Mouse (Mus musculus): ENCODE data around the gene Cpt1c. TPM values are rescaled to one million over a fixed set of nuclear protein-coding genes. Genes with fewer than 3 reads are reported as not detected.

The Cpt1c gene
- polyA plus RNA-seq, 1 experiment from 2014 or later = 9.0 TPM

- WGBS = 68% methylated on average over 8 of the region's 8 CpGs
These were observed 15.4 kb downstream of the Cpt1c start for GRCm38 (mm10) chr7:44959281-44959680.

GRCm38 (mm10) chr7:44958208-44958607 lies 16.4 kb downstream of the Cpt1c start:
- no peaks in the 10 kb centered on the region for H3K36me3 ChIP-seq
- no peaks in the 10 kb centered on the region for H3K27me3 ChIP-seq
- 49% methylated on average over 7 of the region's 7 CpGs for WGBS

More at GRCm38 (mm10) chr7:44959281-44959680, 15.4 kb downstream of the Cpt1c start:
- Histone ChIP-seq H3K4me2 (no peak overlapping the region), H3K4me3 (no peak overlapping the region), H3K36me3 (no peaks in the 10 kb centered on the region), H3K9me3 (replicated peaks) (no peaks in the 10 kb centered on the region), H3K4me1 (replicated peaks) (0 out of 2 replicates have a peak, but pooled peaks cover under 1% of the 10 kb centered on the region), H3K9ac (no peak overlapping the region), H3K27me3 (no peaks in the 10 kb centered on the region), H3K27ac (no peak overlapping the region)
- no peak for ATAC-seq (replicated peaks; ENCODE audit: insufficient number of reproducible peaks, insufficient read depth, low FRiP score, low read depth)

GRCm38 (mm10) chr7:44957183-44957835 lies 17.3 kb downstream of the Cpt1c start:
- no peak overlapping the region for H3K4me3 ChIP-seq
- peaks cover 11% of the 10 kb centered on the region for H3K4me1 ChIP-seq (replicated peaks)
- no peaks in the 10 kb centered on the region for H3K36me3 ChIP-seq
- ATAC-seq (replicated peaks; ENCODE audit: insufficient number of reproducible peaks, insufficient read depth, low FRiP score, low read depth) = no peak
- no peak overlapping the region for H3K27ac ChIP-seq
- no peaks in the 10 kb centered on the region for H3K9me3 ChIP-seq (replicated peaks)
- no peaks in the 10 kb centered on the region for H3K27me3 ChIP-seq
- WGBS = 66% methylated on average over 20 of the region's 20 CpGs
- no peak overlapping the region for H3K9ac ChIP-seq
- H3K4me2 ChIP-seq = no peak overlapping the region

More at GRCm38 (mm10) chr7:44958208-44958607, 16.4 kb downstream of the Cpt1c start:
- Histone ChIP-seq H3K27ac (no peak overlapping the region), H3K9me3 (replicated peaks) (no peaks in the 10 kb centered on the region), H3K9ac (no peak overlapping the region), H3K4me1 (replicated peaks) (peaks cover 2% of the 10 kb centered on the region; the same call in 1 of the 2 replicates), H3K4me3 (no peak overlapping the region), H3K4me2 (no peak overlapping the region)
- ATAC-seq (replicated peaks; ENCODE audit: insufficient number of reproducible peaks, insufficient read depth, low FRiP score, low read depth) = no peak

- Histone ChIP-seq H3K9ac (no peak overlapping the region), H3K9me3 (replicated peaks) (no peaks in the 10 kb centered on the region), H3K4me2 (no peak overlapping the region), H3K27me3 (peaks cover 6% of the 10 kb centered on the region; the same call in 1 of the 2 replicates), H3K4me3 (no peak overlapping the region), H3K36me3 (no peaks in the 10 kb centered on the region), H3K4me1 (replicated peaks) (peaks cover 18% of the 10 kb centered on the region), H3K27ac (no peak overlapping the region)
- WGBS = 63% methylated on average over 6 of the region's 6 CpGs
- no peak for ATAC-seq (replicated peaks; ENCODE audit: insufficient number of reproducible peaks, insufficient read depth, low FRiP score, low read depth)
These were observed 18.4 kb downstream of the Cpt1c start for GRCm38 (mm10) chr7:44956266-44956665.

- no peak overlapping the region for H3K4me2 ChIP-seq
- ATAC-seq (replicated peaks; ENCODE audit: insufficient number of reproducible peaks, insufficient read depth, low FRiP score, low read depth) = no peak
- H3K27me3 ChIP-seq = peaks cover 12% of the 10 kb centered on the region
These were observed 19.0 kb downstream of the Cpt1c start for GRCm38 (mm10) chr7:44955628-44956027.

GRCm38 (mm10) chr7:44954091-44954885 lies 20.4 kb downstream of the Cpt1c start:
- Histone ChIP-seq H3K27ac (peak overlapping the region; percentile 19; the same call in 1 of the 2 replicates), H3K36me3 (no peaks in the 10 kb centered on the region), H3K9ac (no peak overlapping the region), H3K9me3 (replicated peaks) (no peaks in the 10 kb centered on the region), H3K4me3 (no peak overlapping the region), H3K4me2 (no peak overlapping the region), H3K27me3 (peaks cover 25% of the 10 kb centered on the region), H3K4me1 (replicated peaks) (peaks cover 18% of the 10 kb centered on the region)
- ATAC-seq (replicated peaks; ENCODE audit: insufficient number of reproducible peaks, insufficient read depth, low FRiP score, low read depth) = no peak
- WGBS = 79% methylated on average over 12 of the region's 12 CpGs

More at GRCm38 (mm10) chr7:44955628-44956027, 19.0 kb downstream of the Cpt1c start:
- WGBS = 50% methylated on average over 5 of the region's 5 CpGs
- H3K4me3 ChIP-seq = no peak overlapping the region
- H3K27ac ChIP-seq = no peak overlapping the region
- no peaks in the 10 kb centered on the region for H3K9me3 ChIP-seq (replicated peaks)
- H3K9ac ChIP-seq = no peak overlapping the region
- H3K4me1 ChIP-seq (replicated peaks) = peaks cover 18% of the 10 kb centered on the region
- H3K36me3 ChIP-seq = no peaks in the 10 kb centered on the region

- H3K27me3 ChIP-seq = peaks cover 29% of the 10 kb centered on the region
- ATAC-seq (replicated peaks; ENCODE audit: insufficient number of reproducible peaks, insufficient read depth, low FRiP score, low read depth) = no peak
- 57% methylated on average over 14 of the region's 14 CpGs for WGBS
- H3K9me3 ChIP-seq (replicated peaks) = no peaks in the 10 kb centered on the region
- no peaks in the 10 kb centered on the region for H3K36me3 ChIP-seq
- no peak overlapping the region for H3K9ac ChIP-seq
- no peak overlapping the region for H3K4me3 ChIP-seq
- H3K4me1 ChIP-seq (replicated peaks) = peaks cover 18% of the 10 kb centered on the region
- H3K27ac ChIP-seq = no peak overlapping the region
- H3K4me2 ChIP-seq = no peak overlapping the region
These were observed 21.1 kb downstream of the Cpt1c start for GRCm38 (mm10) chr7:44953561-44953960.

GRCm38 (mm10) chr7:44952611-44953306 lies 21.9 kb downstream of the Cpt1c start:
- peak overlapping the region; percentile 58 for H3K4me3 ChIP-seq
- no peaks in the 10 kb centered on the region for H3K9me3 ChIP-seq (replicated peaks)
- H3K4me2 ChIP-seq = peak overlapping the region; percentile 95
- peak; percentile 78 for ATAC-seq (replicated peaks; ENCODE audit: insufficient number of reproducible peaks, insufficient read depth, low FRiP score, low read depth)
- peaks cover 35% of the 10 kb centered on the region for H3K27me3 ChIP-seq
- 6% methylated on average over 24 of the region's 24 CpGs for WGBS
- peak overlapping the region; percentile 72 for H3K27ac ChIP-seq
- H3K4me1 ChIP-seq (replicated peaks) = peaks cover 18% of the 10 kb centered on the region
- peak overlapping the region; percentile 67 for H3K9ac ChIP-seq
- H3K36me3 ChIP-seq = no peaks in the 10 kb centered on the region

- Histone ChIP-seq H3K9ac (peak overlapping the region; percentile 67), H3K36me3 (no peaks in the 10 kb centered on the region), H3K27me3 (peaks cover 39% of the 10 kb centered on the region), H3K4me2 (peak overlapping the region; percentile 95), H3K9me3 (replicated peaks) (no peaks in the 10 kb centered on the region), H3K27ac (peak overlapping the region; percentile 72), H3K4me1 (replicated peaks) (peaks cover 18% of the 10 kb centered on the region), H3K4me3 (peak overlapping the region; percentile 58)
- ATAC-seq (replicated peaks; ENCODE audit: insufficient number of reproducible peaks, insufficient read depth, low FRiP score, low read depth) = peak; percentile 72
- under 1% methylated on average over 10 of the region's 10 CpGs for WGBS
These were observed 22.7 kb downstream of the Cpt1c start for GRCm38 (mm10) chr7:44951960-44952359.

GRCm38 (mm10) chr7:44949922-44950321 lies 24.7 kb downstream of the Cpt1c start:
- WGBS = 66% methylated on average over 6 of the region's 6 CpGs
- Histone ChIP-seq H3K4me3 (no peak overlapping the region), H3K9ac (no peak overlapping the region), H3K4me1 (replicated peaks) (peaks cover 18% of the 10 kb centered on the region), H3K4me2 (no peak overlapping the region), H3K36me3 (no peaks in the 10 kb centered on the region), H3K9me3 (replicated peaks) (no peaks in the 10 kb centered on the region), H3K27ac (no peak overlapping the region), H3K27me3 (peaks cover 39% of the 10 kb centered on the region)
- ATAC-seq (replicated peaks; ENCODE audit: insufficient number of reproducible peaks, insufficient read depth, low FRiP score, low read depth) = no peak

- Histone ChIP-seq H3K36me3 (no peaks in the 10 kb centered on the region), H3K9ac (no peak within 1 kb of the TSS), H3K4me3 (no peak within 1 kb of the TSS), H3K4me2 (no peak within 1 kb of the TSS), H3K9me3 (replicated peaks) (no peaks in the 10 kb centered on the region), H3K27me3 (0 out of 2 replicates have a peak, but pooled peaks cover 6% of the 10 kb centered on the region), H3K4me1 (replicated peaks) (no peaks in the 10 kb centered on the region), H3K27ac (no peak within 1 kb of the TSS)
- 75% methylated on average over 6 of the region's 7 CpGs for WGBS
- no peak for ATAC-seq (replicated peaks; ENCODE audit: insufficient number of reproducible peaks, insufficient read depth, low FRiP score, low read depth)
These were observed 31.7 kb downstream of the Cpt1c start, which contains the start of gene Tsks for GRCm38 (mm10) chr7:44942904-44943303. Tsks (plus strand) TSS chr7:44943204.

Measured in heart, embryonic 15.5 days (tissue).